Mouse (Mus musculus) ES-E14 (cell line): ENCODE measurements around the gene Sell.

Source experiments
- CHD2 ChIP-seq: IDR thresholded peaks from 2 replicates; pipeline ENCODE4 v1.6.1; 2014; ENCODE audit warnings: mild to moderate bottlenecking, low read depth, low read length, inconsistent platforms
- HCFC1 ChIP-seq: IDR thresholded peaks from 2 replicates; pipeline ENCODE4 v1.6.1; 2012; ENCODE audit warnings: low read length, inconsistent platforms, borderline replicate concordance; ENCODE audit not compliant: insufficient read depth
- MAFK ChIP-seq: IDR thresholded peaks from 2 replicates; pipeline ENCODE4 v1.6.1; 2014; ENCODE audit warnings: mild to moderate bottlenecking, low read depth, low read length, inconsistent platforms; ENCODE audit not compliant: insufficient read depth
- ZC3H11A ChIP-seq: IDR thresholded peaks from 2 replicates; pipeline ENCODE4 v1.6.1; 2012; ENCODE audit warnings: low read depth, mild to moderate bottlenecking, inconsistent platforms, low read length, borderline replicate concordance

- TF ChIP-seq CHD2 = no peak
- no peak for TF ChIP-seq ZC3H11A
- TF ChIP-seq HCFC1 = no peak
- TF ChIP-seq MAFK = no peak
These were observed 58.4 kb downstream of the Sell start for GRCm38 (mm10) chr1:164119892-164120776.
